Mouse (Mus musculus) intestine, embryonic 14.5 days (tissue): ENCODE measurements at regions not wholly inside any gene's neighbourhood (a gene's known extent, or its start where the extent isn't known, plus 50 kb on each side); places are given as distances from the start of the nearest gene placed in this dataset.
A peak's percentile ranks its signal among the peaks of the same experiment; 100 is the strongest.

Experiments
- ATAC-seq: fragments of 200-750 bp; cut with Nextera tagmentation; replicated peaks from 2 replicates; pipeline ENCODE4 v1.8.0; 2017; ENCODE audit warnings: low read depth, moderate number of reproducible peaks, moderate TSS enrichment, moderate library complexity; ENCODE audit not compliant: low FRiP score, low TSS enrichment
- DNase-seq: peaks from one replicate; pipeline ENCODE4 v3.0.0-alpha.2; 2018; ENCODE audit warnings: low spot score
- H3K27ac ChIP-seq: fragments of 300-500 bp; sonication (generic); 2 replicates; pipeline ENCODE4 v1.5.1; 2014; ENCODE audit warnings: low read depth, mild to moderate bottlenecking, control low read depth
- H3K27me3 ChIP-seq: fragments of 300-500 bp; sonication (generic); replicated peaks from 2 replicates; pipeline ENCODE4 v1.6.1; 2014; ENCODE audit warnings: low read length, control low read depth; ENCODE audit not compliant: control insufficient read depth, insufficient read depth
- H3K36me3 ChIP-seq: fragments of 300-500 bp; sonication (generic); 2 replicates; pipeline ENCODE4 v1.6.1; 2014; ENCODE audit warnings: low read length, control low read depth; ENCODE audit not compliant: control insufficient read depth, insufficient read depth
- H3K4me1 ChIP-seq: fragments of 300-500 bp; sonication (generic); replicated peaks from 2 replicates; pipeline ENCODE4 v1.6.1; 2014; ENCODE audit warnings: low read length, control low read depth, mixed read lengths; ENCODE audit not compliant: control insufficient read depth, insufficient read depth
- H3K4me2 ChIP-seq: fragments of 300-500 bp; sonication (generic); 2 replicates; pipeline ENCODE4 v1.6.1; 2014; ENCODE audit warnings: low read length
- H3K4me3 ChIP-seq: fragments of 300-500 bp; sonication (generic); 2 replicates; pipeline ENCODE4 v1.5.1; 2014; ENCODE audit warnings: low read depth, low read length, control low read depth, mixed read lengths
- H3K9ac ChIP-seq: fragments of 300-500 bp; sonication (generic); 2 replicates; pipeline ENCODE4 v1.6.1; 2014; ENCODE audit warnings: mild to moderate bottlenecking, low read length
- H3K9me3 ChIP-seq: fragments of 300-500 bp; sonication (generic); 2 replicates; pipeline ENCODE4 v1.6.1; 2016; ENCODE audit warnings: low read length, control low read depth; ENCODE audit not compliant: control insufficient read depth
- WGBS: fragments of 180-500 bp; shearing (Covaris S2); extraction: QIAGEN DNeasy Blood & Tissue Kit; methylation state at CpG from one replicate; pipeline ENCODE4 v1.1.7; 2014; 5-methylcytosine and 5-hydroxymethylcytosine counted together

- Histone ChIP-seq H3K4me2 (no peak overlapping the region), H3K4me1 (no peaks in the 10 kb centered on the region), H3K27ac (no peak overlapping the region), H3K36me3 (no peaks in the 10 kb centered on the region), H3K4me3 (no peak overlapping the region), H3K27me3 (no peaks in the 10 kb centered on the region), H3K9me3 (no peaks in the 10 kb centered on the region), H3K9ac (no peak overlapping the region)
- ATAC-seq, result no peak
- no peak for DNase-seq
- WGBS, result 77% methylated on average over 3 of the region's 3 CpGs
Observed at GRCm38 (mm10) chr9:100022035-100022434, 146.1 kb upstream of the Sox14 start.

DNA sequence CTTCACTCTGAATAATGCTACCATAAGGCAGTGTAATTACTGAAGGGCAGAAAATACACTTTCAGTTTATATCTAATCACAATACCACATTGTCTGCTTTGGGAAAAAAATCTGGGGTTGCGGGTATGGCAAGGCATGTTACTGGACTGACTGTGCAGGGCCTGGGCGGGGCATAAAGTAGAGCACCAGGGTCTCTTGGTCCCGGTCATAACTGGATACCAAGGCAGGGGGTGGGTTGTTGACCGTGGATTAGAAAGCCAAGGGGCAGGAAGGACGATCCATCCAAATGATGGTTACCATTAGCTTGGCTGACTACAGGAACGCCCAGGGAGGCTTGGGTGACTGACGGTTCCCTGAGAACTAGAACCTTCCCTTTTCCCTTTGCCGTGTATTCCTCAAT is 119.2 kb upstream of the Sox14 start:
- Histone ChIP-seq H3K9ac (no peak overlapping the region), H3K36me3 (no peaks in the 10 kb centered on the region), H3K9me3 (no peaks in the 10 kb centered on the region), H3K27me3 (peaks cover 21% of the 10 kb centered on the region), H3K27ac (no peak overlapping the region), H3K4me1 (no peaks in the 10 kb centered on the region), H3K4me2 (no peak overlapping the region), H3K4me3 (no peak overlapping the region)
- no peak for ATAC-seq
- DNase-seq, result no peak
- 43% methylated on average over 8 of the region's 8 CpGs for WGBS

GRCm38 (mm10) chr9:99994285-99995144 is 118.5 kb upstream of the Sox14 start:
- H3K9ac ChIP-seq, result no peak overlapping the region
- H3K27ac ChIP-seq, result no peak overlapping the region
- H3K9me3 ChIP-seq, result no peaks in the 10 kb centered on the region
- H3K27me3 ChIP-seq, result peaks cover 21% of the 10 kb centered on the region
- H3K36me3 ChIP-seq, result no peaks in the 10 kb centered on the region
- WGBS, result 2% methylated on average over 30 of the region's 30 CpGs
- DNase-seq, result peak; percentile 53
- H3K4me1 ChIP-seq, result no peaks in the 10 kb centered on the region
- H3K4me3 ChIP-seq, result no peak overlapping the region
- peak overlapping the region; percentile 22; the same call in 1 of the 2 replicates for H3K4me2 ChIP-seq
- no peak for ATAC-seq

- Histone ChIP-seq H3K27me3 (no peaks in the 10 kb centered on the region), H3K9me3 (no peaks in the 10 kb centered on the region), H3K36me3 (no peaks in the 10 kb centered on the region), H3K4me1 (no peaks in the 10 kb centered on the region), H3K4me3 (no peak overlapping the region), H3K4me2 (no peak overlapping the region), H3K27ac (no peak overlapping the region), H3K9ac (no peak overlapping the region)
- no peak for ATAC-seq
- no peak for DNase-seq
- 4% methylated on average over 1 of the region's 1 CpGs for WGBS
Observed at GRCm38 (mm10) chr9:99987376-99987775, 111.4 kb upstream of the Sox14 start.

DNA sequence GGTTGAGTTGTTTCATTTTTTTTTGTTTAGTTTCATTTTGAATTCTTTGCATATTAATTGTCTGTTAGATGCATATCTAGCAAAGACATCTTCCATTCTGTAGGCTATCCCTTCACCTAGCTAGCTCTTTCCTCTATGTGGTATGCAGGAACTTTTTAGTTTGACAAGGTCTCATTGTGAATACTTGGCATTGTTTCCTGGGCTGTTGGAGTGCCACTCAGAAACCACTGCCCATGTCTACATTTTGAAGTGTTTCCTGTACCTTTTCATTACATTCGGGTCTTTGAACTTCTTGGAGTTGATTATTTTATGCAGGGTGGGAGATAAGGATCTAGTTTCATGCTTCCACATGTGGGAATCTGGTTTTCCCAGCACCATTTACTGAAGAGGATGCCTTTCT is 104.8 kb upstream of the Sox14 start:
- Histone ChIP-seq H3K36me3 (no peaks in the 10 kb centered on the region), H3K27ac (no peak overlapping the region), H3K9ac (no peak overlapping the region), H3K4me3 (no peak overlapping the region), H3K4me1 (no peaks in the 10 kb centered on the region), H3K27me3 (no peaks in the 10 kb centered on the region), H3K4me2 (no peak overlapping the region), H3K9me3 (no peaks in the 10 kb centered on the region)
- 74% methylated on average over 1 of the region's 1 CpGs for WGBS
- ATAC-seq, result no peak
- DNase-seq, result no peak

DNA sequence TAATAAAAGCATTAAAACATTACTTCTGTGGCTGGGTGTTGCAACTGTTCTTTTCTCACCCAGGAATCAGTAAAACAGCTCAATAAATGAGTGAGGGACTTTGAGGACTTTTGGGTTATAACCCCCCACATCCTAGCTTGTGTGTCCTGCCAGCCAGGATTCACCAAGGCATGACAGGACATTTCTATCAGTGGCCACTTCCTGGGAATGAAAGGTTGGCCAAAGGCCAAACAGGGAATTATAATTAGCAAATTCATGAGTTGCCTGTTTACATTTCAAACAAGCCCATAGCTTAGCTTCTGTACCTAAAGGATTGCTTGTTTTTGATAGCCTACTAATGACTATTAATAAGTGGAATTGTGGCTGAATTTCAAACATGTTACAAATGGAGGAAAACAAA is 85.6 kb upstream of the Sox14 start:
- H3K4me1 ChIP-seq, result no peaks in the 10 kb centered on the region
- H3K36me3 ChIP-seq, result no peaks in the 10 kb centered on the region
- no peak overlapping the region for H3K9ac ChIP-seq
- H3K27me3 ChIP-seq, result no peaks in the 10 kb centered on the region
- H3K9me3 ChIP-seq, result no peaks in the 10 kb centered on the region
- no peak overlapping the region for H3K27ac ChIP-seq
- H3K4me3 ChIP-seq, result no peak overlapping the region
- ATAC-seq (no peak), DNase-seq (no peak)
- H3K4me2 ChIP-seq, result no peak overlapping the region

DNA sequence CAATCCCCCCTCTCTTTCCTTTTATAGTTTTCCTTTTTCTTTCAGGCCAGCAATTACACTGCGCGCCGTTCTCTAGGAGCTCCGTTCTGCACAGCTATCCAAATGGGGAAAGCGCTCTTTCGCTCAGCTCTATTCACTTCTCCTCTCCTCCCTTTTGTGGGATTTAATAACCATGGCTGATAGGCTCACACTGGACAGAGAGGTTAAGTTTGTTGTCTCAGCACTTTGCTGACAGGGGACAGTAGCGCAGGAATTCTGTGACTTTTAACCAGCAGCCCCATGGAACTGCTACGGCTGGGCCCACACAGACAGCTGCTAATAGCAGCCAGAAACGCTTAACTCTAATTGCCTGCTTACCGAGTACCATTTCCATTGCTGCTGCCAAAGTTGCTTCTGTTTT is 78.8 kb upstream of the Sox14 start:
- no peak overlapping the region for H3K27ac ChIP-seq
- H3K9me3 ChIP-seq, result no peaks in the 10 kb centered on the region
- H3K36me3 ChIP-seq, result no peaks in the 10 kb centered on the region
- no peak overlapping the region for H3K4me2 ChIP-seq
- 80% methylated on average over 10 of the region's 10 CpGs for WGBS
- ATAC-seq (no peak), DNase-seq (no peak)
- no peaks in the 10 kb centered on the region for H3K27me3 ChIP-seq
- no peak overlapping the region for H3K9ac ChIP-seq
- H3K4me3 ChIP-seq, result no peak overlapping the region
- H3K4me1 ChIP-seq, result no peaks in the 10 kb centered on the region

GRCm38 (mm10) chr9:99954038-99954618 is 78.2 kb upstream of the Sox14 start:
- H3K9me3 ChIP-seq, result no peaks in the 10 kb centered on the region
- H3K4me1 ChIP-seq, result no peaks in the 10 kb centered on the region
- H3K4me3 ChIP-seq, result no peak overlapping the region

More at GRCm38 (mm10) chr9:99954038-99954618, 78.2 kb upstream of the Sox14 start:
- H3K9ac ChIP-seq, result no peak overlapping the region
- WGBS, result 81% methylated on average over 6 of the region's 6 CpGs
- no peak overlapping the region for H3K4me2 ChIP-seq
- H3K36me3 ChIP-seq, result no peaks in the 10 kb centered on the region
- H3K27me3 ChIP-seq, result no peaks in the 10 kb centered on the region
- ATAC-seq (no peak), DNase-seq (no peak)
- H3K27ac ChIP-seq, result no peak overlapping the region
